Comparison of ENCODE assay signal across 8 mouse cellular contexts in the genomic region with DNA sequence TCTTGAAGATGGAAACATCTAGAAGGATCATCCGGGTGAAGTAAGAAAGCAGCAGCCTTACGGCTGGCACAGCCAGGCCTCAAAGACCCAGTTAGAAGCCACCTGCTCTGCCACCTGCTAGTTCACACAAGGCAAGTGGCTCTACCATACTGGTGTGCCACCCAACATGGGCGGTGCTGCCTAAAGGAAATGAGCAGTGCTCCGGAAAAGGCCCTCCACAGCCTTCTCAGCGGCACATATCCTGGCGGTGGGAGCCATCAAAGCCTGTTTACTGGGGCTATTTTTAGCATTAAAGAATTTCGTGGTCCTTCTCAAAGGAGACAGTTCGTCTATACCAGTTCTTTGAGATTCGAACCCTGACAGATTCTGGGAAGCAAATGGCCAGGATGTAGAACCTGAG. TPM values are rescaled to one million over a fixed set of nuclear protein-coding genes. Genes with fewer than 3 reads are reported as not detected.
DNase-seq lines count a peak whose midpoint lies in the region; ATAC-seq and TF ChIP-seq lines count a peak whose summit lies in the region.

No protein-coding gene starts in this region.

- H3K4me2 ChIP-seq in forebrain, embryonic 13.5 days = no peak overlapping the region
- no peak overlapping the region for H3K4me2 ChIP-seq in liver, postnatal 0 days (ENCODE audit: low read depth, low read length)

- DNase-seq in forebrain, embryonic 10.5 days (ENCODE audit: extremely low spot score, low spot score) = no peak
- peak; percentile 48 to 52 for DNase-seq in heart, postnatal 36 days
- DNase-seq in liver, postnatal 0 days = no peak
- peak; percentile 90 for DNase-seq in thymus, postnatal 14 days
- no peak for DNase-seq in embryo, embryonic 10 days (ENCODE audit: low spot score)
- DNase-seq in gastrocnemius, postnatal 14 days = no peak

- H3K27me3 ChIP-seq in forebrain, embryonic 10.5 days (ENCODE audit: poor library complexity, severe bottlenecking) = no peaks in the 10 kb centered on the region
- no peaks in the 10 kb centered on the region for H3K27me3 ChIP-seq in forebrain, embryonic 13.5 days
- H3K27me3 ChIP-seq in ES-Bruce4 (ENCODE audit: control insufficient read depth, insufficient read depth, low read length, poor library complexity, severe bottlenecking) = no peaks in the 10 kb centered on the region
- H3K27me3 ChIP-seq in liver, postnatal 0 days (ENCODE audit: insufficient read depth, low read length) = no peaks in the 10 kb centered on the region

- H3K4me3 ChIP-seq in forebrain, embryonic 10.5 days = no peak overlapping the region
- H3K4me3 ChIP-seq in forebrain, embryonic 13.5 days = no peak overlapping the region
- H3K4me3 ChIP-seq in ES-Bruce4 (ENCODE audit: low read depth, low read length) = no peak overlapping the region
- no peak overlapping the region for H3K4me3 ChIP-seq in liver, postnatal 0 days (ENCODE audit: low read depth, low read length)

- 76% methylated on average over 9 of the region's 9 CpGs for WGBS in forebrain, embryonic 10.5 days
- WGBS in forebrain, embryonic 13.5 days = 81% methylated on average over 9 of the region's 9 CpGs
- 33% methylated on average over 9 of the region's 9 CpGs for WGBS in liver, postnatal 0 days (ENCODE audit: insufficient replicate concordance)

- intact Hi-C loops in heart, postnatal 36 days (cut with DNase I) = loop anchor here (1.0 to 5.0 kb wide), 4 partner anchors 32 to 266 kb away; no protein-coding TSS in a partner anchor
- intact Hi-C loops in gastrocnemius, postnatal 14 days (cut with DNase I; ENCODE audit: low total_unique reads) = loop anchor here (10.0 kb wide), 1 partner anchor 47 kb away; the partner anchor contains the start of gene Epas1

- no peaks in the 10 kb centered on the region for H3K9me3 ChIP-seq in forebrain, embryonic 10.5 days
- H3K9me3 ChIP-seq in forebrain, embryonic 13.5 days (replicated peaks) = no peaks in the 10 kb centered on the region
- no peaks in the 10 kb centered on the region for H3K9me3 ChIP-seq in ES-Bruce4 (replicated peaks; ENCODE audit: control insufficient read depth, insufficient read depth, low read length, poor library complexity, severe bottlenecking)
- no peaks in the 10 kb centered on the region for H3K9me3 ChIP-seq in liver, postnatal 0 days (ENCODE audit: low read length)

- no peaks in the 10 kb centered on the region for H3K36me3 ChIP-seq in forebrain, embryonic 10.5 days (replicated peaks)
- H3K36me3 ChIP-seq in forebrain, embryonic 13.5 days (ENCODE audit: poor library complexity, severe bottlenecking) = no peaks in the 10 kb centered on the region
- H3K36me3 ChIP-seq in ES-Bruce4 (ENCODE audit: control insufficient read depth, insufficient read depth, low read length, poor library complexity, severe bottlenecking) = 0 out of 2 replicates have a peak, but pooled peaks cover 11% of the 10 kb centered on the region
- H3K36me3 ChIP-seq in liver, postnatal 0 days (replicated peaks; ENCODE audit: insufficient read depth, low read length) = peaks cover 21% of the 10 kb centered on the region; the same call in 1 of the 2 replicates

- no peak for TF ChIP-seq EP300 in ES-Bruce4 (IDR thresholded peaks at IDR 0.05; ENCODE audit: insufficient read depth, low read depth, low read length)
- no peak for TF ChIP-seq EP300 in liver, postnatal 0 days (IDR thresholded peaks at IDR 0.05; ENCODE audit: low read depth)

- peaks cover 23% of the 10 kb centered on the region for H3K4me1 ChIP-seq in forebrain, embryonic 10.5 days
- H3K4me1 ChIP-seq in forebrain, embryonic 13.5 days = peaks cover 9% of the 10 kb centered on the region
- H3K4me1 ChIP-seq in ES-Bruce4 (ENCODE audit: control insufficient read depth, insufficient read depth, low read length) = peaks cover 9% of the 10 kb centered on the region
- H3K4me1 ChIP-seq in liver, postnatal 0 days (ENCODE audit: insufficient read depth) = 0 out of 2 replicates have a peak, but pooled peaks cover 2% of the 10 kb centered on the region

- no peak overlapping the region for H3K9ac ChIP-seq in forebrain, embryonic 13.5 days
- no peak overlapping the region for H3K9ac ChIP-seq in ES-Bruce4 (ENCODE audit: low read depth, poor library complexity, severe bottlenecking)
- H3K9ac ChIP-seq in liver, postnatal 0 days (replicated peaks) = no peak overlapping the region

- no peak for TF ChIP-seq CTCF in ES-Bruce4 (IDR thresholded peaks at IDR 0.05; ENCODE audit: low read depth, low read length)
- no peak for TF ChIP-seq CTCF in liver, postnatal 0 days (IDR thresholded peaks at IDR 0.05; ENCODE audit: low read depth)

- ATAC-seq in forebrain, embryonic 13.5 days = no peak
- ATAC-seq in liver, postnatal 0 days = no peak

- no peak for TF ChIP-seq POLR2A in ES-Bruce4 (IDR thresholded peaks at IDR 0.05; ENCODE audit: insufficient read depth, low read length)

- H3K27ac ChIP-seq in forebrain, embryonic 10.5 days = peak overlapping the region; percentile 17; the same call in 1 of the 2 replicates
- H3K27ac ChIP-seq in forebrain, embryonic 13.5 days = no peak overlapping the region
- H3K27ac ChIP-seq in ES-Bruce4 (ENCODE audit: insufficient read depth, low read length) = peak overlapping the region; percentile 54; the same call in 1 of the 2 replicates
- peak overlapping the region; percentile 62 for H3K27ac ChIP-seq in liver, postnatal 0 days (ENCODE audit: low read depth)

RNA-seq across cellular contexts. Expression of gene Epas1, which starts 48.4 kb away (rescaled TPM):
- 1.9 TPM in 2 replicates for polyA plus RNA-seq in forebrain, embryonic 10.5 days (2016; fragmentation: Nextera tagmentation; extraction: Ambion mirVana)
- polyA plus RNA-seq in forebrain, embryonic 13.5 days (2015; fragmentation: Nextera tagmentation; extraction: Ambion mirVana) = 3.2 and 3.5 TPM in 2 replicates
- 5.9 and 7.0 TPM in 2 replicates for polyA plus RNA-seq in ES-Bruce4 (2011; ENCODE audit: insufficient read depth, insufficient read length, low read depth, missing spikeins)
- total RNA-seq in heart, postnatal 36 days (2021) = 100 to 1,000 TPM; 239 to 306 TPM
- 7.5 and 8.2 TPM in 2 replicates for polyA plus RNA-seq in liver, postnatal 0 days (2015; fragmentation: Nextera tagmentation; extraction: Ambion mirVana)
- 100 to 1,000 TPM in 1 of 2 experiments, 10 to 100 TPM in 1; 91.8 to 114 TPM for total RNA-seq in gastrocnemius, postnatal 14 days (2021)

Comparison
In these comparisons a context has a peak if more than half of its experiments do, and no peak if none do; other contexts are left out.
1. DNase-seq: peak in heart, postnatal 36 days (2 of 2) and thymus, postnatal 14 days (single experiment); none in forebrain, embryonic 10.5 days (single experiment), liver, postnatal 0 days (single experiment), embryo, embryonic 10 days (single experiment) and gastrocnemius, postnatal 14 days (single experiment).